Mouse (Mus musculus) heart, embryonic 11.5 days (tissue): Measurements from ENCODE around the gene Rpl19. TPM values are rescaled to one million over a fixed set of nuclear protein-coding genes. Genes with fewer than 3 reads are reported as not detected.

Experiments
- ATAC-seq: fragments of 200-750 bp; cut with Nextera tagmentation; replicated peaks from 2 replicates; pipeline ENCODE4 v1.8.0; 2017; ENCODE audit warnings: moderate library complexity; ENCODE audit not compliant: insufficient number of reproducible peaks, low FRiP score, low TSS enrichment
- H3K27ac ChIP-seq: fragments of 300-500 bp; sonication (generic); 2 replicates; pipeline ENCODE4 v1.5.1; 2014; ENCODE audit warnings: mild to moderate bottlenecking, low read depth, low read length
- H3K27me3 ChIP-seq: fragments of 300-500 bp; sonication (generic); 2 replicates; pipeline ENCODE4 v1.6.1; 2014; ENCODE audit warnings: mild to moderate bottlenecking, low read length, mixed read lengths; ENCODE audit not compliant: control insufficient read depth, insufficient read depth
- H3K36me3 ChIP-seq: fragments of 300-500 bp; sonication (generic); 2 replicates; pipeline ENCODE4 v1.6.1; 2014; ENCODE audit warnings: mild to moderate bottlenecking, low read length, moderate library complexity, mixed read lengths; ENCODE audit not compliant: control insufficient read depth, insufficient read depth
- H3K4me1 ChIP-seq: fragments of 300-500 bp; sonication (generic); 2 replicates; pipeline ENCODE4 v1.6.1; 2014; ENCODE audit warnings: low read length; ENCODE audit not compliant: control insufficient read depth, insufficient read depth
- H3K4me2 ChIP-seq: fragments of 300-500 bp; sonication (generic); 2 replicates; pipeline ENCODE4 v1.6.1; 2014; ENCODE audit warnings: mild to moderate bottlenecking, moderate library complexity
- H3K4me3 ChIP-seq: fragments of 300-500 bp; sonication (generic); 2 replicates; pipeline ENCODE4 v1.5.1; 2014; ENCODE audit warnings: low read depth, low read length
- H3K9ac ChIP-seq: fragments of 300-500 bp; sonication (generic); 2 replicates; pipeline ENCODE4 v1.6.1; 2014; ENCODE audit warnings: mild to moderate bottlenecking, low read depth, low read length, moderate library complexity
- H3K9me3 ChIP-seq: fragments of 300-500 bp; sonication (generic); replicated peaks from 2 replicates; pipeline ENCODE4 v1.6.1; 2016; ENCODE audit warnings: low read length; ENCODE audit not compliant: control insufficient read depth
- WGBS: fragments of 180-500 bp; shearing (Covaris S2); extraction: QIAGEN DNeasy Blood & Tissue Kit; methylation state at CpG from one replicate; pipeline ENCODE4 v1.1.7; 2014; ENCODE audit not compliant: insufficient replicate concordance; 5-methylcytosine and 5-hydroxymethylcytosine counted together
- polyA plus RNA-seq: library from polyadenylated mRNA; unstranded; fragments of >200 nt; fragmentation: Nextera tagmentation; extraction: Ambion mirVana; gene quantifications from 2 replicates; pipeline ENCODE4 v1.2.1, GENCODE M21; 2014

The Rpl19 gene
- polyA plus RNA-seq, 1 experiment from 2014 or later: 888 TPM

- Histone ChIP-seq H3K4me2 (no peak overlapping the region), H3K27ac (no peak overlapping the region), H3K36me3 (no peaks in the 10 kb centered on the region), H3K9ac (no peak overlapping the region), H3K9me3 (no peaks in the 10 kb centered on the region), H3K4me3 (no peak overlapping the region), H3K27me3 (no peaks in the 10 kb centered on the region), H3K4me1 (peaks cover 14% of the 10 kb centered on the region)
- 62% methylated on average over 6 of the region's 6 CpGs for WGBS
- no peak for ATAC-seq
Observed at GRCm38 (mm10) chr11:98018222-98018621, 8.3 kb upstream of the Rpl19 start.

GRCm38 (mm10) chr11:98018858-98019641, 7.5 kb upstream of the Rpl19 start:
- Histone ChIP-seq H3K4me3 (no peak overlapping the region), H3K9ac (no peak overlapping the region), H3K4me2 (no peak overlapping the region; the same call in 1 of the 2 replicates), H3K27me3 (no peaks in the 10 kb centered on the region), H3K9me3 (no peaks in the 10 kb centered on the region), H3K27ac (no peak overlapping the region), H3K4me1 (peaks cover 14% of the 10 kb centered on the region), H3K36me3 (no peaks in the 10 kb centered on the region)
- ATAC-seq: no peak
- 29% methylated on average over 10 of the region's 10 CpGs for WGBS

- 44% methylated on average over 8 of the region's 8 CpGs for WGBS
- H3K9ac ChIP-seq: no peak overlapping the region
Observed at GRCm38 (mm10) chr11:98019883-98020610, 6.5 kb upstream of the Rpl19 start.

GRCm38 (mm10) chr11:98020710-98021109, 5.8 kb upstream of the Rpl19 start:
- Histone ChIP-seq H3K4me3 (no peak overlapping the region), H3K4me1 (peaks cover 14% of the 10 kb centered on the region), H3K4me2 (no peak overlapping the region; the same call in 1 of the 2 replicates), H3K27me3 (no peaks in the 10 kb centered on the region), H3K9me3 (no peaks in the 10 kb centered on the region), H3K36me3 (no peaks in the 10 kb centered on the region), H3K9ac (no peak overlapping the region), H3K27ac (no peak overlapping the region)
- WGBS: 68% methylated on average over 1 of the region's 1 CpGs
- ATAC-seq: no peak

More at GRCm38 (mm10) chr11:98019883-98020610, 6.5 kb upstream of the Rpl19 start:
- no peaks in the 10 kb centered on the region for H3K36me3 ChIP-seq
- ATAC-seq: no peak
- H3K27me3 ChIP-seq: no peaks in the 10 kb centered on the region
- no peak overlapping the region for H3K4me3 ChIP-seq
- no peak overlapping the region for H3K27ac ChIP-seq
- no peaks in the 10 kb centered on the region for H3K9me3 ChIP-seq
- H3K4me1 ChIP-seq: peaks cover 14% of the 10 kb centered on the region
- H3K4me2 ChIP-seq: no peak overlapping the region

- Histone ChIP-seq H3K9ac (no peak overlapping the region), H3K27me3 (no peaks in the 10 kb centered on the region), H3K4me2 (peak overlapping the region; percentile 99), H3K36me3 (no peaks in the 10 kb centered on the region), H3K27ac (no peak overlapping the region), H3K4me3 (no peak overlapping the region; the same call in 1 of the 2 replicates), H3K9me3 (no peaks in the 10 kb centered on the region), H3K4me1 (peaks cover 14% of the 10 kb centered on the region)
- ATAC-seq: no peak
- 57% methylated on average over 2 of the region's 2 CpGs for WGBS
Observed at GRCm38 (mm10) chr11:98021118-98021517, 5.4 kb upstream of the Rpl19 start.

GRCm38 (mm10) chr11:98021565-98022252, 4.8 kb upstream of the Rpl19 start:
- H3K4me3 ChIP-seq: peak overlapping the region; percentile 74
- H3K4me2 ChIP-seq: peak overlapping the region; percentile 99
- H3K27me3 ChIP-seq: no peaks in the 10 kb centered on the region
- peaks cover 14% of the 10 kb centered on the region for H3K4me1 ChIP-seq
- no peaks in the 10 kb centered on the region for H3K36me3 ChIP-seq
- WGBS: 3% methylated on average over 34 of the region's 34 CpGs
- H3K9ac ChIP-seq: peak overlapping the region; percentile 87
- ATAC-seq: no peak
- no peak overlapping the region for H3K27ac ChIP-seq
- no peaks in the 10 kb centered on the region for H3K9me3 ChIP-seq

GRCm38 (mm10) chr11:98022253-98022554, 4.3 kb upstream of the Rpl19 start:
- no peak for ATAC-seq
- peak overlapping the region; percentile 99 for H3K4me2 ChIP-seq
- 0% methylated on average over 22 of the region's 23 CpGs for WGBS

GRCm38 (mm10) chr11:98022555-98023371, 3.7 kb upstream of the Rpl19 start, which contains the start of gene Cacnb1:
TSS of gene Cacnb1 (minus strand) at chr11:98023034.
- WGBS: under 1% methylated on average over 52 of the region's 52 CpGs
- peak within 1 kb of the TSS; percentile 87 for H3K9ac ChIP-seq
- H3K36me3 ChIP-seq: no peaks in the 10 kb centered on the region
- no peaks in the 10 kb centered on the region for H3K9me3 ChIP-seq
- no peaks in the 10 kb centered on the region for H3K27me3 ChIP-seq
- peak; percentile 32; the same call in 1 of the 2 replicates for ATAC-seq
- H3K27ac ChIP-seq: peak within 1 kb of the TSS; percentile 79
- peak within 1 kb of the TSS; percentile 74 for H3K4me3 ChIP-seq
- peaks cover 15% of the 10 kb centered on the region for H3K4me1 ChIP-seq
- H3K4me2 ChIP-seq: peak within 1 kb of the TSS; percentile 99

More at GRCm38 (mm10) chr11:98022253-98022554, 4.3 kb upstream of the Rpl19 start:
- Histone ChIP-seq H3K9me3 (no peaks in the 10 kb centered on the region), H3K27ac (peak overlapping the region; percentile 79), H3K27me3 (no peaks in the 10 kb centered on the region), H3K4me1 (peaks cover 14% of the 10 kb centered on the region), H3K36me3 (no peaks in the 10 kb centered on the region), H3K9ac (peak overlapping the region; percentile 87), H3K4me3 (peak overlapping the region; percentile 74)
